Mouse (Mus musculus): Measurements from ENCODE around the gene Hps4.

- TF ChIP-seq EP300 (optimal IDR thresholded peaks at IDR 0.05): no peak
- no peak for TF ChIP-seq CTCF (IDR thresholded peaks at IDR 0.05; ENCODE audit: low read depth)
Measured at GRCm38 (mm10) chr5:112327854-112328253, 15.0 kb upstream of the Hps4 start.

Data from stomach, postnatal 0 days (tissue).